ENCODE assay signal across 8 mouse cellular contexts in the genomic region with DNA sequence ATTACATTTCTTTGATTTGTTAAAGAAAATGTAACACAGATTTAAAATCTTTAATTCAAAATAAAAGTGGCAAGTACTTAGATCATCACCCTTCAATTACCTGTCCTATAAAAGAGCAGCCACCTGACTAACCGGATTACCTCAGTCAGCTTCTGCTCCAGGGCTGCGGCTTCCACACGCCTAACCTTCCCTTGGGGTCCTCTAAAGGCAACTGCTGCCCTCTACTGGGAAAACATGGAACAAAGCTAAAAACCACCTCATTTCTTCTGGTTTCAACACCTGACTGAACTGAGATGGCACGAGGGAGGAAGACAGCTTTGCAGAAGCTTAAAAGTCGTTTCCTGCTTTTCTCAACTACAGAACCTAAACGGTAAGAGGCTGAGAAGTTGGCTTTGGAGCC.
DNase-seq lines count a peak whose midpoint lies in the region; ATAC-seq and TF ChIP-seq lines count a peak whose summit lies in the region.

No protein-coding gene starts in this region.

- no peaks in the 10 kb centered on the region for H3K4me1 ChIP-seq in lung, adult 2 months (ENCODE audit: control insufficient read depth, insufficient read depth, low read length)

- no peak overlapping the region for H3K4me3 ChIP-seq in lung, adult 2 months (replicated peaks; ENCODE audit: extremely low read depth, low read depth, low read length)

- no peak for TF ChIP-seq POLR2A in lung, adult 2 months (IDR thresholded peaks at IDR 0.05; ENCODE audit: borderline replicate concordance, extremely low read depth, low read depth, low read length)

- peak; percentile 44 for ATAC-seq in frontal cortex, adult (ENCODE audit: low TSS enrichment)
- no peak for ATAC-seq in monocyte, adult 5-6 weeks (replicated peaks; ENCODE audit: insufficient number of reproducible peaks, low FRiP score, low TSS enrichment, poor library complexity, severe bottlenecking)

- WGBS in lung, adult 2 months = 7% methylated on average over 6 of the region's 6 CpGs

- peak; percentile 83 for DNase-seq in 3T3-L1 (ENCODE audit: low read depth, low spot score)
- peak; percentile 84 for DNase-seq in CD4-positive, CD25-positive, alpha-beta regulatory T cell, adult 2 months (ENCODE audit: low read depth, low spot score)
- peak; percentile 31 for DNase-seq in c-Kit-positive CD71-positive TER-119-positive erythroid progenitor cells, embryonic 14.5 days (ENCODE audit: low spot score)
- DNase-seq in kidney, postnatal 10 days = peak; percentile 74
- peak; percentile 20 for DNase-seq in lung, adult 2 months
- peak; percentile 87 for DNase-seq in retina, embryonic 14.5 days (ENCODE audit: low spot score)

- TF ChIP-seq CTCF in lung, adult 2 months (IDR thresholded peaks at IDR 0.05; ENCODE audit: insufficient read depth, low read length) = peak; percentile 63

Comparison
In these comparisons a context has a peak if more than half of its experiments do, and no peak if none do; other contexts are left out.
1. DNase-seq: peak in every context shown above with its lines; median percentile 87 in retina, embryonic 14.5 days; 84 in CD4-positive, CD25-positive, alpha-beta regulatory T cell, adult 2 months; 83 in 3T3-L1; 74 in kidney, postnatal 10 days; 31 in c-Kit-positive CD71-positive TER-119-positive erythroid progenitor cells, embryonic 14.5 days; 20 in lung, adult 2 months.